Mouse (Mus musculus) frontal cortex, adult (tissue): ENCODE measurements at regions not wholly inside any gene's neighbourhood (a gene's known extent, or its start where the extent isn't known, plus 50 kb on each side); places are given as distances from the start of the nearest gene placed in this dataset.

Experiments
- ATAC-seq: cut with Nextera tagmentation; 2 replicates; pipeline ENCODE4 v1.9.2; 2017; ENCODE audit warnings: mild to moderate bottlenecking, moderate library complexity, mixed read lengths; ENCODE audit not compliant: low TSS enrichment

- no peak for ATAC-seq
Observed at GRCm38 (mm10) chr1:183826300-183826699, 186.8 kb upstream of the Dusp10 start.

GRCm38 (mm10) chr1:183845135-183845534 is 168.0 kb upstream of the Dusp10 start:
- no peak for ATAC-seq

- no peak for ATAC-seq
Observed at GRCm38 (mm10) chr1:183853956-183854613, 159.0 kb upstream of the Dusp10 start.

- no peak for ATAC-seq
Observed at GRCm38 (mm10) chr1:183865111-183865510, 148.0 kb upstream of the Dusp10 start.

GRCm38 (mm10) chr1:183865586-183865985 is 147.5 kb upstream of the Dusp10 start:
- no peak for ATAC-seq

- ATAC-seq, result no peak
Observed at GRCm38 (mm10) chr1:183868965-183869364, 144.1 kb upstream of the Dusp10 start.

GRCm38 (mm10) chr1:183895936-183896335 is 117.2 kb upstream of the Dusp10 start:
- no peak for ATAC-seq

- ATAC-seq, result no peak
Observed at GRCm38 (mm10) chr1:183898091-183898490, 115.0 kb upstream of the Dusp10 start.

GRCm38 (mm10) chr1:183904564-183904963 is 108.5 kb upstream of the Dusp10 start:
- no peak for ATAC-seq

GRCm38 (mm10) chr1:183905345-183906142 is 107.6 kb upstream of the Dusp10 start:
- peak; percentile 72 for ATAC-seq

GRCm38 (mm10) chr1:183917656-183918055 is 95.4 kb upstream of the Dusp10 start:
- no peak for ATAC-seq

- ATAC-seq, result no peak
Observed at GRCm38 (mm10) chr1:183921262-183921661, 91.8 kb upstream of the Dusp10 start.

GRCm38 (mm10) chr1:183928539-183928938 is 84.6 kb upstream of the Dusp10 start:
- no peak for ATAC-seq

GRCm38 (mm10) chr1:183930363-183930982 is 82.6 kb upstream of the Dusp10 start:
- no peak for ATAC-seq

- no peak for ATAC-seq
Observed at GRCm38 (mm10) chr1:183931141-183931540, 82.0 kb upstream of the Dusp10 start.

- no peak for ATAC-seq
Observed at GRCm38 (mm10) chr1:183933845-183934244, 79.3 kb upstream of the Dusp10 start.

- no peak for ATAC-seq
Observed at GRCm38 (mm10) chr1:183937166-183937565, 75.9 kb upstream of the Dusp10 start.

GRCm38 (mm10) chr1:183938361-183938760 is 74.7 kb upstream of the Dusp10 start:
- no peak for ATAC-seq

GRCm38 (mm10) chr1:183940706-183941105 is 72.4 kb upstream of the Dusp10 start:
- ATAC-seq, result no peak

GRCm38 (mm10) chr1:183946241-183946640 is 66.9 kb upstream of the Dusp10 start:
- no peak for ATAC-seq

- no peak for ATAC-seq
Observed at GRCm38 (mm10) chr1:183947066-183947465, 66.0 kb upstream of the Dusp10 start.

- no peak for ATAC-seq
Observed at GRCm38 (mm10) chr1:183949205-183949604, 63.9 kb upstream of the Dusp10 start.

GRCm38 (mm10) chr1:183954086-183954485 is 59.0 kb upstream of the Dusp10 start:
- no peak for ATAC-seq
